Mouse (Mus musculus): ENCODE measurements at regions not wholly inside any gene's neighbourhood (a gene's known extent, or its start where the extent isn't known, plus 50 kb on each side); places are given as distances from the start of the nearest gene placed in this dataset.
A peak's percentile ranks its signal among the peaks of the same experiment; 100 is the strongest.

GRCm38 (mm10) chr14:72371702-72372277 is 119.8 kb downstream of the Gm9195 start:
- DNase-seq (ENCODE audit: low read depth) = no peak

GRCm38 (mm10) chr14:72360829-72361520 is 130.7 kb downstream of the Gm9195 start:
- no peak for DNase-seq (ENCODE audit: low read depth)

DNA sequence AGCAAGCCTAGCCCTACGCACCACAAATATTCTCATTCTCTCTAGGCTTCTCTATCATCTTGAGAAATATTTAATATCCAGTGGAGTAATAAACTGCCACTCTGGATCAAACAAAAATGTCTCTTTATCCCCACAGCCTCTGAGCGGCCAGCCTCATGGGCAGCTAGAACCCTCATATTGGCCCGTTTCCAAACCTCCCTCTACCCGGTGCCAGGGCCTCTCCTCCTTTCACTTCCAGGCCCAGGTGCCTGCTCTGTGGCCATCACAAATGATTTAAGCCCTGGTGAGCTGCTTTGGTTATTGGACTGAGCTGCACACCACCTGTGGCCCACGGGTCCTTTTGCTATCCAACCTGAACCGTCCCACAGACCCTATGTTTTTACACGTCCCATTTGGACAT is 131.5 kb downstream of the Gm9195 start:
- DNase-seq (ENCODE audit: low read depth) = no peak

GRCm38 (mm10) chr14:72357915-72358314 is 133.7 kb downstream of the Gm9195 start:
- DNase-seq (ENCODE audit: low read depth) = no peak

DNA sequence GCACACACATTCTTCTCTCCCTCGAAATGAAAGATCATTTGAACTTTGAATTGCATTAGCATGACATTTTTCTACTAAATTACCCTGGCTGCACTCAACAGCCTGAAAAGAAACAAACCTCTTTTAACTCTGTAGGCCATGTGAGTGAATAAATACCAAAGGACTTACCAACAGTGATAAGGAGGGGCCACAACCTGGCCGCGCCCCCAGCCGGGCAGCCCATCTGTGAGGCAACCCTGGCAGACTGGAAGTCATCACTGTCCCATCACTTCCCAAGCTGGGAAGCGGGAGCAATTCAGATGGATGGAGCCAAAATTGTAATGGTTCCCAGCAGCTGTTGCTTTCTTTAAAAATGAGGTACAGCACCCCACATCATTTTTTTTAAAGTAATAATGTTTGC is 149.5 kb downstream of the Gm9195 start:
- no peak for DNase-seq (ENCODE audit: low read depth)

GRCm38 (mm10) chr14:72341590-72342154 is 150.0 kb downstream of the Gm9195 start:
- DNase-seq (ENCODE audit: low read depth) = no peak

GRCm38 (mm10) chr14:72338046-72338445 is 153.6 kb downstream of the Gm9195 start:
- no peak for DNase-seq (ENCODE audit: low read depth)

- DNase-seq (ENCODE audit: low read depth) = no peak
Observed at GRCm38 (mm10) chr14:72303856-72304255, 187.8 kb downstream of the Gm9195 start.

GRCm38 (mm10) chr14:72300026-72300425 is 191.6 kb downstream of the Gm9195 start:
- DNase-seq (ENCODE audit: low read depth) = no peak

DNA sequence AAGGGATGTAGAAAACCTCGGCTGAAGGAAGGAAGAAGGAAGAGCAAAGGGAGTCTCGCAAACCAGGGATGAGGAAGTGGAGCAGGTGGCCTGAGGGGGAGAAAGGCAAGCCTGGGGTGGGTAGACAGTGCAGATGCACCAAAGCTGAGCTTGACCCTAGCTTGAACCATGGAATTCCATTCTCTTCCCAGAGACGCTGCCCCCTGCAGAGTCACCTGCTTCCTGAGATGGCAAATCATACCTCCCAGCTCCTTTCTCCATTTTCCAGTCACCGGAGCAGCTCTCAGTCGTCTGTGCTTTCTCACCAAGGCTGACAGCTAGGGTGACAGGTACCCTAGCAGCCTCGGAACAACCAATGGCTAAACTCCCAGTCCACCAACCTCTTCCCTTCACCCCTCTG is 197.0 kb downstream of the Gm9195 start:
- DNase-seq (ENCODE audit: low read depth) = no peak

GRCm38 (mm10) chr14:72293677-72294387 is 197.8 kb downstream of the Gm9195 start:
- peak; percentile 54 for DNase-seq (ENCODE audit: low read depth)

GRCm38 (mm10) chr14:72292656-72293299 is 198.9 kb downstream of the Gm9195 start:
- DNase-seq (ENCODE audit: low read depth) = no peak

DNA sequence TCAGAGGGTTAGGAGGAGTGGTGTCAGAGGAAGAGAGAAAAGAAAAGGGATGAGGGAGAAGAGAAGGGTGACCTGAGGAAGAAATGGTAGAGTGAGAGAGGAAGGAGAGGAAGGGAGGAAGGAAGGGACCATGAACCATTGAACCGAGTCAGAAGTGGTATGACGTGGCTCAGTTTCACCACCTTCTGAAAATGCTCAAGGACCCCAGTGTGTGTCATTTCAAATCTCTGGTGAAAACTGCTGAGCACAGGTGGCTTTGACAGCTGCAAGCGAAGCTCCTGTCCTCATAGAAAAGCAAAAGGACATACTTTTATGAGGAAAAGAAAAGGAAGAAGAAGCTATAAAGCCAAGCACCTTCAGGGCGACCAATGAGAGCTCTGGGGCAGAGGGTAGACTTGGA is 214.3 kb downstream of the Gm9195 start:
- no peak for DNase-seq (ENCODE audit: low read depth)

GRCm38 (mm10) chr14:72259255-72259654 is 232.4 kb downstream of the Gm9195 start:
- no peak for DNase-seq (ENCODE audit: low read depth)

DNA sequence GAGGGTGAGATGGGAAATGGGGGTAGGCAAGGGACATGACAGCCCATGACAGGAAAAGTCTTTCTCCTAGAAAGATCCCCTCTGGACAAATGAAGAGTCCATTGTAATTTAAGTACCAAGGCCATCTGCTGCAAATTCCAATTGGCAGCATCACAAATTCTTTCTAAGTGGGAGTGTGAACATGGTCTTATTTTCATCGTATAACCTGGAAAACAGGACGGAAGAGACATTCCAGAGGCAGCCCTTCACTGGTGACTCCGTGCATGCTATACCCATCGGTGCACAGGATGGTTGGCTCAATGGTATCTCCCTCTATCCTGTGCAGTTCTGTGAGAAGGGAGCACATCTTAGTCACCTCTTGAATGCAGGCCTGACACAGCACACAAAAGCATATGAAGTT is 249.8 kb downstream of the Gm9195 start:
- DNase-seq (ENCODE audit: low read depth) = no peak

DNA sequence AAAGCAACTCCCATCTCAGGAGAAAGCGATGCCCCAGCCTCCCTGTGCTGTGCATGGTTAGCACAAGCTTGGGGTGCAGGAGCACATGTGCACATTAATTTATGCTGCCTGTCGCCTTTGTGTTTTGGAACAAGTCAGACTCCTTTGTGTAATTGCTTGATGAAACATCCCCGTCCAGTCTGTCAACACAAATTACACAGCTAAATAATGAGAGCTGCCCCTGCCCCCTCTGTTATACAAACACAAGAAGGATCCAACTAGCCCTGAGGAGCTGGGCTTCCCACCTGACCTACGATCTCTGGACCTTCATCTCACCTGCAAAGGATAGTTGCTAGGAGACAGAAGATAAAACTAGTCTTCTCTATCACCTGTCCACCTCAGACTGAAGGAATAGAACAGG is 251.4 kb downstream of the Gm9195 start:
- no peak for DNase-seq (ENCODE audit: low read depth)

GRCm38 (mm10) chr14:72238344-72238743 is 253.3 kb downstream of the Gm9195 start:
- no peak for DNase-seq (ENCODE audit: low read depth)

GRCm38 (mm10) chr14:72234234-72235075 is 257.2 kb downstream of the Gm9195 start:
- DNase-seq (ENCODE audit: low read depth) = no peak

DNA sequence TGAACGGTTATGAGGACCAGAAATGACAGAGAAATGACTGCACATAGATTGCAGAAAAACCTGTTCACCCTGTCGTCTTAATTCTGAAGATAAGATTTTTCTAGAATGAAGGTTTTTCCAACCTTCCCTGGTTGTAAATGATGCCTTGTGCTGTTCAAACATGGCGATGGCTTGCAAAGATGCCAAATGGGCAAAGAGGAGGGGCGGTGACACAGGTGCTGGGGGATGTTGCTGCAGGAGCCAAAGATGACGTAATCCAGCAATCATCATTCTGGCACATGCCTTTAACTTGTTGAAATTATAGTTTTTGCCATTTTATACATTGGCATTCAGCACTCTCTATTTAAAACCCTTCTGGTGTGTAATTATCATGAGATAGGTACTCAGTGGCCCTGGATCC is 263.8 kb downstream of the Gm9195 start:
- no peak for DNase-seq (ENCODE audit: low read depth)

GRCm38 (mm10) chr14:72227441-72227840 is 264.2 kb downstream of the Gm9195 start:
- DNase-seq (ENCODE audit: low read depth) = no peak

DNA sequence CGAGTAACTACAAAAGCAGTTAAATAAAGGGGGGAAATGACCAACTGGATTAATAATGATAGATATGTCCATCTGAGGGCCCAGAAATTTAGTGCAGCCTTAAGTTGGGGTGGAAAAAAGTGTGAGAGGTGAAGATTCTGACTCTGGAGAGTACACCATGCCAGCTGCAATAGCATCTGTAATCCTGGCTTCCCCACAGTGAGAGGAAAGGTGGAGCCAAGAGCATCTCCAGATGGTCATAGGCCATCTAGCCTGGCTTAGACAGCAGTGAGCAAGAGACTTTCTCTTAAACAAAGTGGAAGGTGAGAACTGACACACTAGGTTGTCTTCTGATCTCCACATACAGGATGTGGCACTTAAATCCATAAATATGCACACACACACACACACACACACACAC is 264.7 kb downstream of the Gm9195 start:
- DNase-seq (ENCODE audit: low read depth) = no peak

All from gonadal fat pad, adult 2 months (tissue).